Mouse (Mus musculus) lung, adult 2 months (tissue): ENCODE data around the gene Tsc22d3. TPM values are rescaled to one million over a fixed set of nuclear protein-coding genes. Genes with fewer than 3 reads are reported as not detected.
"Not testable (repeated sequence)": the region's sequence is repeated elsewhere in the genome, so short reads cannot be mapped to it uniquely, and the experiment has no call there.

ENCODE experiments used
- DNase-seq: peaks from one replicate; pipeline ENCODE4 v3.0.0; 2022
- H3K4me1 ChIP-seq: fragments of 200-500 bp; 2 replicates; pipeline ENCODE4 v1.6.1; 2011; ENCODE audit warnings: low read length; ENCODE audit not compliant: control insufficient read depth, insufficient read depth
- H3K4me3 ChIP-seq: fragments of 200-500 bp; replicated peaks from 2 replicates; pipeline ENCODE3; 2011; ENCODE audit warnings: low read depth, mild to moderate bottlenecking, control low read depth, low read length; ENCODE audit errors: extremely low read depth
- CTCF ChIP-seq: fragments of 200-500 bp; IDR thresholded peaks from 2 replicates; pipeline ENCODE4 v1.5.1; 2011; ENCODE audit warnings: mild to moderate bottlenecking, low read length, control low read depth; ENCODE audit not compliant: insufficient read depth
- POLR2A ChIP-seq: fragments of 200-500 bp; IDR thresholded peaks from 2 replicates; pipeline ENCODE4 v1.6.1; 2011; ENCODE audit warnings: low read depth, mild to moderate bottlenecking, control low read depth, low read length, borderline replicate concordance; ENCODE audit errors: extremely low read depth
- WGBS: fragments of 180-500 bp; shearing (Covaris S2); methylation state at CpG from one replicate; pipeline ENCODE4 v1.1.7; 2018; 5-methylcytosine and 5-hydroxymethylcytosine counted together
- polyA plus RNA-seq: library from polyadenylated mRNA; depleted of rRNA; stranded (reverse); fragments of >200 nt; gene quantifications from 2 replicates; pipeline ENCODE4 v1.2.3, GENCODE M21; 2012

The Tsc22d3 gene
- polyA plus RNA-seq, 1 experiment = 128 TPM

GRCm38 (mm10) chrX:140520146-140521102 is 80.0 kb downstream of the Tsc22d3 start:
- peak; percentile 88 for DNase-seq
- TF ChIP-seq POLR2A (peak; percentile 64; the same call in 1 of the 2 replicates), CTCF (no peak)
- 32% methylated on average over 25 of the region's 25 CpGs for WGBS
- H3K4me3 ChIP-seq = peak overlapping the region; percentile 33
- peaks cover 9% of the 10 kb centered on the region for H3K4me1 ChIP-seq

DNA sequence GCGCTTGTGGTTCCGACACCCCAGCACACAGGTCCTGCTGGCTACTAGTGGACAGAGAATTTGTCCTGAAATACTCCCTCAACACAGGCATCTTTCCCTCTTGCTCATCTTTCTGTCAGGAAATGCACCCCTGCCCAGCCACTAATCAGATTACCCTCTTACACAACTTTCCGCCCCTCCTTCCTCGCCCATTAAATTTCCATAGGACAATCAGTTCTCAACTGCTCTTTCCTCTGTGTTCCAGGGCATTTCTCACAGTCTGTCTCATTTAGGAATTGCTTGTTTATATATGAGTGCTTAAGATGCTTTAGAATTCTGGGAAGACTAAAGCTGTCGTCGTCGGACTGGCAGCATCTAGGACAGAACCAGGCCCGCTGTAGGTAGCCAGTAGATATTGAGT is 82.1 kb downstream of the Tsc22d3 start:
- 82% methylated on average over 8 of the region's 8 CpGs for WGBS
- peaks cover 12% of the 10 kb centered on the region for H3K4me1 ChIP-seq
- TF ChIP-seq POLR2A = no peak
- no peak for TF ChIP-seq CTCF
- no peak overlapping the region for H3K4me3 ChIP-seq
- DNase-seq = no peak

DNA sequence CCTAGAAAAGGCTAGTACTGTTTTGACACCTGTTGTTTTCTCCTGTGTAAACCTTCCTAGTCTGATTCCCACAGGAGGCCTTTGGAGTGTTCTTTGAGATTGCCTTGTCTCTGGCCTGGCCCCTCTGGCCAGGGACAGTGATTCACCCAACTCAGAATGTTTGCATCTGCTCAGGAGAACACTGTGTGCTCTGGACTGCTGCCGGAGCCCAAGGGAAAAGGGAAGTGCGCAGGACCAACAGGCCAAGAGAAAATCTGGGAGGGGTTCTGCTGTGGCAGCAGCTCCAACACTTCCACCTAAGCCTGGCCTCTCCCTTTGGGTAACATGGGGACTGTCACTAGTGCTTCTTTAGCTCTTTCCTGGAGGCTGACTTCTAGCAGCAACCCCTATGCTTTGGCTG is 87.1 kb downstream of the Tsc22d3 start:
- no peak for DNase-seq
- Histone ChIP-seq H3K4me1 (peaks cover 10% of the 10 kb centered on the region), H3K4me3 (no peak overlapping the region)
- TF ChIP-seq CTCF = no peak
- TF ChIP-seq POLR2A = peak; percentile 34; the same call in 1 of the 2 replicates
- 64% methylated on average over 2 of the region's 2 CpGs for whole genome bisulfite sequencing

- peaks cover 12% of the 10 kb centered on the region for H3K4me1 ChIP-seq
- TF ChIP-seq POLR2A (no peak), CTCF (no peak)
- no peak for DNase-seq
- 54% methylated on average over 7 of the region's 7 CpGs for WGBS
- peak overlapping the region; percentile 17 for H3K4me3 ChIP-seq
Observed at GRCm38 (mm10) chrX:140511687-140512651, 88.5 kb downstream of the Tsc22d3 start.

DNA sequence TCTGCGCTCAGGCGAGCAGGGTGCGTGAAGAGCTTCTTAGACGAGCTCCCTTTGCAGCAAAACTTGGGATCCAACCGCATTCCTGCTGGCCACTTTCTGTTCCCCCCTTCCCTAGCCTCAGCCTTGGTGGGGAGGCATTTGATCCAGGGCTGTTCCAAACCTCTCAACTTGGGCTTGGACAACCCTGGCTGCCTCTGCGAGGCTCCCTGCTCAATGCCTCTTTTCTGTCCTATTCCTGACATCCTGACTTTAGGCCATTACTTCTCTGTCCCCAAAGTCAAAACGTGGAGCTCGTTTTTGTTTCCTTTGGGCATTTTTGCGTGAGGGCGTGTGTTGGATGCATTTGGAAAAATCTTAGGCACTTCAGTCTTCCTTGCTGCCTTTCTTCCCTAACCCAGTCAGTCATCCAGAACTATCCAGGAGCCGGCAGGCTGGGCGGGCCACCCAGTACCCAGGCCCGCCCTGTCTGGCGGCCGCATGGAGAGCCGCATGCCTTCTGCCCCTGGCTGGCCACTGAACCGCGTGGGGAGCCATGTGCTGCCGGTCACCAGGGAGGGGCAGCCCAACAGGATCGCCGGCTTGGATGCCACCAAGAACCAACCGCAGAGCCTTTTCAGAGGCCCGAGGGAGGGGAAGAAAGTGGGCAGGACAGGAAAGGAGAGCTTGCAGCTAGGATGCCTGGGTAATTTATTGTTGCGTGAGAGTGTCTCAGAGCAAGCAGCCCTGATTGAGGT is 89.6 kb downstream of the Tsc22d3 start:
- Histone ChIP-seq H3K4me3 (no peak overlapping the region), H3K4me1 (peaks cover 19% of the 10 kb centered on the region)
- WGBS = 43% methylated on average over 24 of the region's 24 CpGs
- no peak for TF ChIP-seq CTCF
- TF ChIP-seq POLR2A = peak; percentile 33; the same call in 1 of the 2 replicates
- peak; percentile 77 for DNase-seq

DNA sequence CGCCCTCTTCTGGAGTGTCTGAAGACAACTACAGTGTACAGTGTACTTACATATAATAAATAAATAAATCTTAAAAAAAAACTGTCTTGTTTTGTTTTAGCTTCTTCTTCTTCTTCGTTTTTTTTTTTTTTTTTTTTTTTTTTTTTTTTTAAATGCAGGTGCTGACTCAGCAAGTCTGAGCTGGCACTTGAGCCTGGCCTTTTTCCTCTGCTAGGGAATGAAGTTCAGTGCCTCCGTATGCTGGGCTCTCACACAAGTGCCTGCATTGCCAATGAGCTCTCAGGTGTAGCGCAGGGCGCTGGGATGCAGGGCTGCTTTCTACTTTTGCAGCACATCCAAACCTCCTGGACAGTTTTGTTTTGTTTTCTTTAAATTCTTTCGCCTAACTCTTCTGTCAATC is 90.6 kb downstream of the Tsc22d3 start:
- TF ChIP-seq POLR2A (no peak), CTCF (no peak)
- WGBS = 49% methylated on average over 6 of the region's 6 CpGs
- H3K4me1 ChIP-seq = peaks cover 27% of the 10 kb centered on the region
- no peak overlapping the region for H3K4me3 ChIP-seq
- no peak for DNase-seq

DNA sequence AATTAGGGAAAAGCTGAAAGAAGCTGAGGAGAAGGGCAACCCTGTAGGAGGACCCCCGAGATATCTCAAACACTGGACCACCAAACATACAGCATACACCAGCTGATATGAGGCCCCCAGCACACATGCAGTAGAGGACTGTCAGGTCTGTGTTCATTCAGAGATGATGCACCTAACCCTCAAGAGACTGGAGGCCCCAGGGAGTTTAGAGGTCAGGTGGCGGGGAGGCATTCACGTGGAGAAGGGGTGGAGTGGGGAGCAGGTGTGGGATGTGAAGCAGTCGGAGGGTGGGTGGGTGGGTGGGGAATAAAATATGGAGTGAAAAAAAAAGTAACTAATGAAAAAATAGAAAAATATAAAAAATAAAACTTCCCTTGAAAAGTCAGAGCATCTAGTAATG is 91.7 kb downstream of the Tsc22d3 start:
- H3K4me1 ChIP-seq = peaks cover 36% of the 10 kb centered on the region
- H3K4me3 ChIP-seq, DNase-seq: not testable (repeated sequence)
- WGBS = 82% methylated on average over 4 of the region's 4 CpGs

DNA sequence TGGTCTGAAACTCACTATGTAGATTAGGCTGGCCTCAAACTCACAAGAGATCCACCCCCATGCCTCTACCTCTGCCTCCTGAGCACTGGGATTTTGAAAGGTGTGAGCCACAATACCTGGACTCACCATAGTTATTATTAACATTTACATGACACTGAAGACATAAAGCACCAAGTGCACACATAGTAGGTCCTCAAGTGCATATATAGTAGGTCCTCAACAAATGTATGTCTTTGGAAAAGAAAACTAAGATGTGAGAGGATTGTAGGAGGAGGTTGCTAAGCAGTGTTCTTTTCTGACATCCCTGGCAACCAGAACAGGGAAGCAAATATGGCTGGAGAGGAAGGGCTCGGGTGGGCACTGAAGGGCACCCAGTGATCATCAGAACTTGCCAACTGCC is 93.1 kb downstream of the Tsc22d3 start:
- 56% methylated on average over 1 of the region's 1 CpGs for WGBS
- TF ChIP-seq POLR2A = no peak
- no peak for TF ChIP-seq CTCF
- no peak for DNase-seq
- peaks cover 33% of the 10 kb centered on the region for H3K4me1 ChIP-seq
- no peak overlapping the region for H3K4me3 ChIP-seq

- DNase-seq = no peak
- H3K4me1 ChIP-seq = peaks cover 28% of the 10 kb centered on the region
- WGBS = 52% methylated on average over 6 of the region's 6 CpGs
- TF ChIP-seq POLR2A (no peak), CTCF (no peak)
- no peak overlapping the region for H3K4me3 ChIP-seq
Observed at GRCm38 (mm10) chrX:140506436-140507180, 93.9 kb downstream of the Tsc22d3 start.
